Mouse (Mus musculus) activated CD4-positive, CD25-positive, alpha-beta regulatory T cell, adult 4 months (primary cell): Measurements from ENCODE around the gene Prpf38b. TPM values are rescaled to one million over a fixed set of nuclear protein-coding genes. Genes with fewer than 3 reads are reported as not detected.
"Not testable (repeated sequence)": the region's sequence is repeated elsewhere in the genome, so short reads cannot be mapped to it uniquely, and the experiment has no call there.

Experiments
- ATAC-seq: one replicate; pipeline ENCODE4 v1.8.0; 2017
- polyA plus RNA-seq, 2 experiments: library from polyadenylated mRNA; unstranded; fragments of 100-300 nt; shearing (Covaris generic); gene quantifications; one replicate each; pipeline ENCODE4 v1.2.1; 2017

The Prpf38b gene
- polyA plus RNA-seq, 2 experiments from 2014 or later: 109 to 118 TPM

DNA sequence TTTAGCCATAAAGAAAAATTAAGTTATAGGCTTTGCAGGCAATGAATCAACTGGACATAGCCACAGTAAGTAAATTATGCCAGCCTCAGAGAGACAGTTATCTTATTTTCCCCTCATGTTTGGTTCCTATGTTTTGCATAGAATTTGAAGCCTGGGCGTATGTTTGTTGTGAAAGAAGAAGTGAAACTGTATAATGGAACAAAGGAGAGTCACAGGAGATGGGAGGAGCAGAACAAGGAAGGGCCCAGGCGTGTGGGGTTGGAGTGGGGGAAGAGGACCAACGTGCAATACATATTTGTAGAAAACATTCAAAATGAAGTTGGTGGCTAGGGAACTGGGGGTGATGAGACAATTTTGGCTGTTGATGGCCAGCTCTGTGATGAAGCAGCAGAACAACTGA is 11.4 kb downstream of the Prpf38b start:
- no peak for ATAC-seq

- ATAC-seq: no peak
These were observed 12.9 kb downstream of the Prpf38b start for GRCm38 (mm10) chr3:108898640-108899039.

DNA sequence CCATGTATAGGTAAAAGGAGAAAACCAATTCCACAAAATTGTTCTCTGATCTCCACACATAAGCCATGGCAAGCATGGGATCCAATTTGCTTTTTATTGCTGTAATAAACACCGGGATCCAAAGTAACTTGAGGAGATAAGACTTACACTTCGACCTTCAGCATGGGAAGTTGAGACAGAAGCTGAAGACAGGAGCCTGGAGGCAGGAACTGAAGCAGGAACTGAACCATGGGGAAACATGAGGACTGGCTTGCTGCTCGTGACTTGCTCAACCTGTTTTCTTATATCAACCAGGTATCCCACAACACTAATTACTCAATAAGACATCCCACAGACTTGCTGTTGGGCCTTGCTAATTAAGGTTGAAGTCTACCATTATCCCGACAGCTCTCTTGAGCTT is 18.6 kb downstream of the Prpf38b start:
- no peak for ATAC-seq

- ATAC-seq: no peak
These were observed 19.4 kb downstream of the Prpf38b start for GRCm38 (mm10) chr3:108892080-108892479.

DNA sequence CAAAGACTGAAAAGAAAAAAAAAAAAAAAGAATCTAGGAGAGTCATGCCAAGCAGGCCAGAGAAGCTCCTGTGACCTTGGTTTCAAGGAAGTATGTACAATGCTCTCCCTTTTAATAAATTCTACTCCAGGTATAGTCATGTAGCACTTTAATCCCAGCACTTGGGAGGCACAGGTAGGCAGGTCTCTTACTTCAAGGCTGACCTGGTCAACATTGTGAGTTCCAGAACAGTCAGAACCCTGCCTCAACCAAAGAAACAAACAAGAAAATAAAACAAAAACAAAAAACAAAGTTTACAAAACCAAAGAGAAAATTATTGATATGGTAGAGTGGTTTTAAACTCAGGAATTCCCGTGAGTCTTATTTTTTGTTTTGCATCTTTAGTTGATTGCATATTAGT is 21.6 kb downstream of the Prpf38b start, which contains the start of gene Fndc7:
Gene Fndc7 (minus strand): TSS at position 101 of the 400 bp plus-strand sequence.
- no peak for ATAC-seq

DNA sequence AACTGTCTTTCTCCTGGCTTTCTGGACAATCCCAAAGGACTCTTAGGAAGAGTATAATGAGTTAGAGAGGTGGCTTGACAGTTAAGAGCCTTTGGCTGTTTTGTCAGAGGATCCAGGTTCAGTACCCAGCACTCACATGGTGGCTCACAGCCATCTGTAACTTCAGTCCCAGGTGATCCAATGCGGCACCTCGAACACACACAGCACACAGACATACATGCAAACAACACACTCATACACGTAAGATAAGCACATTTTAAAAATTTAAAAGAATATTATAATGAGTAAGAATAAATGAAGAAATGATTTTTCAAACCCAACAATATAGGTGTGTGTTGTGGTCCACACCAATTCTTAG is 23.9 kb downstream of the Prpf38b start:
- no peak for ATAC-seq

GRCm38 (mm10) chr3:108886934-108887617 is 24.5 kb downstream of the Prpf38b start:
- ATAC-seq: no peak

GRCm38 (mm10) chr3:108885686-108886530 is 25.6 kb downstream of the Prpf38b start:
- no peak for ATAC-seq

DNA sequence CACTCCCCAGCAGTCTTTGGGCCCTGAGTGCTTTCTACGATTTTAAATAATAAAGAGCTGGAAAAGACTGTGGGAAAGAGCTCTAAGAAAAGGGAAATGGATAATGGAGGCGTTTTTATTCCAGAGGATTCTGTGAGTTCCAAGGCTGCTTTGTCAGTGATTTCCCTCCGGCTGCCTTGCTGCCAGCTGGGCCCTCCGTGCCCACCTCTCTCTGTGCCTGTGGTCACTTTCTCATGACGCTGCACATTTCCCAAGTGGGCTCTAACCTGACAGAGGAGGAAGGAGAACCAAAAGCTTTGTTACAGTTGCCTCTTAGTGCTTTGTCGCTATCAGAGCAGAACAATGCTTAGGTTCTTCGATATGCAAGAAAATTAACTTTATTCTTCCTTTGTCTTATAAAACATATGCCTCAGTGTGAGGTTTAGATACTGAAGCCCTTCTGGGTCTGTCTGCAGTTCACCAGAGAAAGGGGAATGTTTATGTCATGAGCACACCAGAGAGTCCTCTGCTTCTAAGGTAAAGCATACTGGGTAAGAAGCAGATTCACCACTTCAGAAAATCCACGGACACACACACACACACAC is 26.7 kb downstream of the Prpf38b start:
- no peak for ATAC-seq

GRCm38 (mm10) chr3:108883067-108883466 is 28.5 kb downstream of the Prpf38b start:
- no peak for ATAC-seq

- ATAC-seq: not testable (repeated sequence)
These were observed 29.7 kb downstream of the Prpf38b start for GRCm38 (mm10) chr3:108881873-108882272.

DNA sequence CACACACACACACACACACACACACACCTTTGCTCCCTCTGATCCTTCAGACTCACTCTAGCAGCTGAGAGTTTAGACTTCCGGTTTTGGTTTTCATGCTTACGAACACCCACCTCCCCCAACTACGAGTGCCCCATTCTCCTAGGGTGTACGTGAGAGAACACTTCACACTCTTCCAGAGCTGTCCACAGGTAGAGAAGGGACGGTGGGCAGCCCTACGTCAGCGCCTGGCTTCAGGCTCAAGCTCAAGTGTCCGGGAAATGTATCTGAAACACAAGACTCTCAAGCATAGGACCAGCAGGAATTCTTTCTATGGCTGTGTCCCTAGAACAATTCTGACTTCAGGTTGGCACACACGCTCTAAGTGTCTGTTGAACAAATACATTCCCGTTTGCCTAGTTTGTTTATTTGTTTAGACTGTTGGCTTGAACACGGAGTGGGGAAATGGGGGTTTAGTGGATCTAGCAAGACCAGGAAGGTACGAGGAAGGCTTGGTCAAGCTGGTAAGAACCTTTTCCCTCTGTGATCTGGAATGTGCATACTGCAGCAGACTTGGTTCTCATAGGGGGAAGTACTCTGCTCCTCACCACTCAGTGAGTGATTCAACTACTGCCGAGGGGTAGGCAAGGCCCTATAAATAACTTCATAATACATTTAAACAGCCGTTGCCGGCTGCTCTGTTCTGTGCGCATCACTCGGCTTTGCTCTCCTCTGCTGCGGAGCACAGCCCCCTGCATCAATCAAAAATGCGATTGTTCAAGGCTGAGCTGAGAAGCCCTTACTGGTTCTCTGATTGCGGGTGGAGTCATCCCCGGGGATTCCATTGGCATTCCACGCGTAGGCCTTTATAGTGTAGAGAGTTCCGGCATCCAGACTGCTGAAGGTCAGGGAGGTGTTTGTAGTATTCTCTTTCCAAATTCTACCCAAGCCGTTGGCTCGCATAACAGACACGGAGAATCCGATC is 30.7 kb downstream of the Prpf38b start:
- ATAC-seq: peak; percentile 94

DNA sequence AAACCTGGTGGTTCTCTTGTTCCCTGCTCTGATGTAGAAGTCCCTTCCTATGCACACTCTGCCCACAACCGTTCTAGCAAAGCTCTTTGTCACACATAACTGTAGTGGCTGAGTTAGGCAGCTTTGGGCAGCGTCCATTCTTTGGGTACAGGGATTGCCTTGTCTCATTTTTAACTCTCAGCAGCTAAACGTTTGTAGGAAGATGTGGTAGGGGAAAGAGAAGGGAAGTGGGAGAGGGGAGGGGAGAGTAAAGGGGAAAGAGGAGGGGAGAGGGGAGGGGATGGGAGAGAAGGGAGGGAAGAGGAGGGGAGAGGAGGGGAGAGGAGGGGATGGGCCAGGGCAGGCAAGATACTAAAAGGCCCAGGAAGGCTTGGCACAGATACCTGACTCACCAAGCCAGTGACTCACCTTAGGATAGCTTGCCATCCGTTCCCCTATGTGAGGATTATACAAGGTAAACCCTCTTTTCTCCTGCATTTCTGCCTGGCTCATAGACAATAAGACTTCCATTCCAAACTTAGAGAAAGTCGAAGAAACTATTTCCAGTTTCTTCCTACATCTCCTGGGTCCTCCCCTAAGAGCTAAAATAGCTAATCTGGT is 31.6 kb downstream of the Prpf38b start:
- peak; percentile 15 for ATAC-seq

DNA sequence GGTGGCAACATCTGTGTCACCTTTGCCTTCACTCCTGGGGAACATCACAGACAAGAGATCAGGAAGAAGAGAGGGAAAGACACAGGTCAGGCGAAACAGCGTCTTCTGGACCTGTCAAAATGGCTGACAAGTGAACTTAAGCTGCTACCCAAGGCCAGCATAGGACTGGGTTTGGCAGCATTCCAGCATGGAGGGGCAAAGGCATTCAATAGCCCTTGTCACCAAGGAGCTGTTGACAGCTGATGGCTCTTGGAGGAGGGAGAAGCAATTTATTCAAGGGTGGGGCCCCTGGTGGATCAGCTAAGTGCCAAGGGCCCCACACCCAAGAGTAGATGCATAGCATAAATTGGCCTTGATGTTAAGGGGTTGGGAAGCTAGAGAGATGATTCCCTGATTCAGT is 32.4 kb downstream of the Prpf38b start:
- ATAC-seq: no peak

- no peak for ATAC-seq
These were observed 40.9 kb downstream of the Prpf38b start for GRCm38 (mm10) chr3:108870631-108871030.

DNA sequence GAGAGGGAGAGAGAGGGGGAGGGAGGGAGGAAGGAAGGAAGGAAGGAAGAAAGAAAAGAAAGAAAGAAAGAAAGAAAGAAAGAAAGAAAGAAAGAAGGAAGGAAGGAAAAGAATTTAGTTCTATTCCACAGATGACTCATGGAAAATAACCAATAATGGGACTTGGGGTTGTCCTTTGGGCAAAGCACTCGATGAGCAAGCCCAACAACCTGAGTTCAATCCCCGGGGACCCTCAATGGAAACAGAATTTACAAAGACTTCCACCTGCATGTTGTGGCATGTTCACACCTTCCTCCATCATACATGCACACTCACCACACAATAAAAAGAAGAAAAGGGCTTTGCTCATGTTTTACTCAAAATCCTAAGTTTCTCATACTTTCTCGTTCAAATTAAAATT is 44.1 kb downstream of the Prpf38b start:
- no peak for ATAC-seq

DNA sequence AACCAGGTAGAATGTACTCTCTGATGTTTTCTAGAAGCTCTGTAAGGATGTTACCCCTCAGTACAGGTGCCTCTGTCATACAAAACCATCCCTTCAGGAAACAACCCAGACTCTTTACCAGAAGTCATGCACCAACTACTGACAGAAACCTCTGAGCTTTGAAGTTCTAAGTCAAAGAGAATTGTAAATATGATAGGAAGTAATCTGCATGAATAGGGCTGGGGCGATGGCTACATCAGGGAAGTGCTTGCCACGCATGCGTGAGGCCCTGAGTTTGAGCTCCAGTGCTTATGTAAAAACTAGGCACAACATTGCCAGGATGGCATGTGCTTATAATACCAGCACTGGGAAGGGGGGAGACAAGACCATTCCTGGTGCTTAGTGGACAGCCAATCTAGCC is 45.9 kb downstream of the Prpf38b start:
- peak; percentile 97 for ATAC-seq

DNA sequence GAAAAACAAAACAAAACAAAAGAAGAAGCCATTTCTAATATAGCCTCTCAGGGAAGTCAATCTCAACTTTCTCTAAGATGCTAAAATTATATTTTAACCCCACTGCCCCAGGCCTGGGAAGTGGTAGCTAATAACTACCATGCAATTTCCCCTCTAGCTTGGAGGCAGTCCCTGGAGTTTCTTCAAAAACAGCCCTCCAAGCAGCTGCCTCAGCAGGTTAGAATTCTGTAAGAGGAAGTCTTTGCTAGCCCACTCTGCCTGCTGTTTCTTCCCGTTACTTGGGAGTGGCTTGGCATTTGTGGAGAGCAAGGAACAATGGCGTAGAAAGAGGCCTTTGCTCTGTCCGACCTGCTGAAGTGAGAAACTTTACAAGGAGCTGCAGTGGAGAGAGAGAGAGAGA is 46.4 kb downstream of the Prpf38b start:
- ATAC-seq: no peak

DNA sequence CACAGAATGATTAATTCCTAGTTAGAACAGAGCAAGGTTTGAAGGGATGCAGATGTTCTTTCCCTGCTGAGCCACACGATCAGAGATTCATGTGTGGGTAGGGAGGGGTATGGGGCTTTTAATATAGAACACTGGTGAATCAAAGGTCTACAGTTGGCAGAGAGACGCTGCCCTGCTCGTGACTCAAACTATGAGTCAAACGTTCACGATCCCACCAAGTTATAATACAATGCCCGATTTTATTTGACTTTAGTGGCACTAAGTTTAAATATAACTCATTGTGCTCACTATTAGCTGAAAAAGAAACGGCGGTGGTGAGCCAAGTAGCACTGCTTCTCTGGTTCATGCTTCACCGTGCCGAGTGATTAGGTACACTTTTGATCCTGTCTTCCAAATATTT is 48.4 kb downstream of the Prpf38b start:
- ATAC-seq: no peak

DNA sequence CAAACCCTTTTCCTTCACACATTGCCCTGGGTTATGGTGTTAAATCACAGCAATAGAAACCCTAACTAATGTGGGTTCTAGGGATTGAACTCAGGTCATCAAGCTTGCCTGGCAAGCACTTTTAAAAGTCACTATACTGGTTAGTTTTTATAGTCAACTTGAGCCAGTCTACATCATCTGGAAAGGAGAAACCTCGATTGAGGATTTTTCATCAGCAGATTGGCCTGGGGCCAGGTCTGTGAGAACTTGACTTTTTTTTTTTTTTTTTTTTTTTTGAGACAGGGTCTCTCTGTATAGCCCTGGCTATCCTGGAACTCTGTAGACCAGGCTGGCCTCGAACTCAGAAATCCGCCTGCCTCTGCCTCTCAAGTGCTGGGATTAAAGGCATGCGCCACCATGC is 49.2 kb downstream of the Prpf38b start:
- not testable (repeated sequence) for ATAC-seq

DNA sequence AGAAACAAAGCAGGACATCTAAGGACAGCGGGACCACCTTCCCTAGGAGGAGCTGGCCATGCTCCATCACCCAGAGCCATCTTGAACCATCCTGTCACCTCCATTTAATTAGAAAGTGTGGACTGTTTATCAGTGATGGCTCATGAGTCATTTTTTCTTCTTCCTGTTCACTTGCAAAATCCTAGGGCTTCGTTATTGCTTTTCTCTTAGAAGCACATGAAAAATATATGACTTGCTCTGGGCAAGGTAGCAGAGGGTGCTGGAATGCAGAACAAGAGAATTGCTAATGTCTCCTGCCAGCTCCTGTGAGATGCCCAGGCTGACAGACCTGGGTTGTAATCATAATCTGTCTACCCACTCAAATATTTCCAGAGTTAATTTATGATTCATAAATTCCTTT is 50.7 kb downstream of the Prpf38b start:
- ATAC-seq: no peak

DNA sequence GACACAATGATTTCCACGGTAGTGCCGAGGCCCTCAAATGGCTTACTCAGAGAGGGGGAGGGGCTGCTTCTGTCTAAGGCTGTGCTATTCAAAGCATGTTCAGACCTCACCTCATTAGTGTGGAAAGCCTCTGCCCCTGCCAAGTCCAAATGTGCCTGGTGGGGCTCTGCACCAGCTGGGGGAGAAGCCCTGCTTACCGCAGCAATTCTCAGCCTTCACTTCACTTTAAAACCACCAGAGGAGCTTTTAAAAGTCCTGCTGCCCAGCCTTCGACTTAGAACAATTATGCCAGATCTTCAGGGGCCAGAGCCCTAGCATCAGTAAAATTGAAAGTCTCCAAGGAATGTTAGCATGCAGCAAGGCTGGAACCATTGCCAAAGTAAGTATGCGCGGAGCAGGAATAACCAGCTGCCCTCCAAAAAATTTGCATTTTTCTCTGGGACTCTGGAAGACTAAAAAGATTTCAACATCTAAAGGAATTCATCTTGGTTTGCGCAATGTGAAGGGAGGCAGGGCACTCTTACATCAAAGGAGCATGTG is 53.2 kb downstream of the Prpf38b start:
- ATAC-seq: no peak
